Mouse (Mus musculus): ENCODE data around the gene Olfr1177-ps.

The Olfr1177-ps gene

DNA sequence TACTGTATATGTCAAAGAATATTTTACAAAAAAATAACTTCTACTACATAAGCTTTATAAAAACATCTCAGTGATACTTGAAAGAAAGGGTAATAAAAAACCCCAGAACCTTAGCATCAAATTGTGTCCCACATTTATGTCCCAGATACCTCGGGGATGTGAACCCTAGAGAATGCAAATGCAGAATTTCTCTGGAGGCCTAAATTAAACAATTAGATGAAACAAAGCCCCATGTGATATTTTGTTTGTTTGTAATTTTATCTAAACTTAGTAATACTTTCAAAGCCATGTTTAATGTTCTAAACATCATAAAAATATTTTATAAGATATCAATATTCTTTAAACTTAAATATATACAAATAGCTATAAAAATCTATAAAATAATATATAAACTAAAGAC, at the start of gene Olfr1177-ps:
TSS of gene Olfr1177-ps (minus strand) at position 101 of the 400 bp plus-strand sequence.
- DNase-seq (ENCODE audit: low read depth), result no peak

DNA sequence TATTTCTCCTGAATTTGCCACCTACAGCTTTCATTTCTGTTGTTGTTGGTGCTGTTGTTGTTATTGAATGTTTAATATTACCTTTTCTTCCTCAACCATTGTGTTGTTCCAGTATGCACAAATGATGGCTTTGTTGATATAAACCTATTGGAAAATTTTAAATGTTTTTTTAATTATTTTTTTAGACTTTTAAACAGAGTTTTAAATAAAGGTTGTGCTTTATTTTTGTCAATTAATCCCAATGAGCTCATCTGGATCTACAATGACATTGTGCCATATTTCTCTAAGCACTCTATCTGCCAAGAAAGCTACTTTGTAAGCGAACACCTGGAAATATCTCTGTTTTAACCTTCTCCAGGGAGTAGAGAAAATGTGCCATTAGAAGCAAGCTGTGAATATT, 40.5 kb upstream of the Olfr1177-ps start, which contains the start of gene Olfr1178:
TSS of gene Olfr1178 (plus strand) at position 301 of the 400 bp plus-strand sequence.
- DNase-seq (ENCODE audit: low read depth), result no peak

DNA sequence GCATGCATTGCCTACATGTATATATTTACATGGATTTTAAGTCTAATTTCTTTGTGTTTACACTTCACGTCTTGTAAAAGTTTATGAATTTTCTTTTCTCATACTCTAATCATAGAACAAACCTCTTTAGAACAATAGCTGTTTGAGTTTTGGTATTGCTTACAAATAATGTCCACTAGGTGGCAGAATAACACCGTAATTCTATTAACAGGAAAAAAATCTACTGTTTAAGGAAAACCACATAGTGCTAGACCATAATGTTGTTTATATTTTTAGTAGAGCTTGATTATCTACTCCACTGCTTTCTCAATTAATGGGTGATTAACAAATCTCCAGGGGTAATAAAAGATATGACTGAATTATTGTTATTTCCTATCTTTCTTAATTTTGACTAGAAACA, 10.0 kb upstream of the Olfr1177-ps start:
- peak; percentile 14 for DNase-seq (ENCODE audit: low read depth)

DNA sequence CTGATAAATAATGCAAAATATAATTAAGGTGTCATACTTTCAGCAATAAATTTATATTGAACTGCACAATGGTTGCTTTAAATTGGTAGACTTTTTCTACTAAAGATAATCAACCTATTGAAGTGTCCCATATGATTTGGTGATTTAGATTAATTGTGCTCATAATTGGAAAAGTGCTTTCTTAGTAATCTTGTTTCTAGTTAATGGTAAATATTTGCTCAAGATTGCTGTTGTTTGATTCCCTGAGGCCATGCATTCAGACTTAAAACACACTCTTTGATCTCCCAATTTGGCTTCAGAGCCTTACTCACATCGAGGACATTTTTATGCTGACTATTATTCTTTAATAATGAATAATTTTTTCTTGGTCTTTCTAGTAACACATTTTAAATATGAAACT, 9.9 kb downstream of the Olfr1177-ps start, which contains the start of gene Olfr1176:
TSS of gene Olfr1176 (plus strand) at position 301 of the 400 bp plus-strand sequence.
- DNase-seq (ENCODE audit: low read depth), result no peak

DNA sequence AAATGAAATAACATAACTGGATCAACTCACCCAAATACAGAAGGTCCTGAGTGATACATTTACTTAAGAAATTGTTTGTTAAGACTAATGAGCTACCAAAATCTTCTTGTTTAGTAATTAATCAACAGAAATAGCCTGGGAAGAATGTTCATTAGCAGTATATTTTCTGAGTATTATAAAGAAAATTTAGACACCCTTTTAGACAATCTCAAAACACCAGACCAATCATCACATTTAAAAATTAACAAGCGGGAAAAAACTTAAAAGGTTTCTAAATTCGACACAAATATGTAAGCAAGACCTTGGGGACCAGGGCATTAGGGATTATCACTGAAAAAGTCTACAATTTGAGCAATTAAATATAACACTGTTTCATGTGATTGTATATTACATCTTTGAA, 19.2 kb downstream of the Olfr1177-ps start, which contains the start of gene Olfr1175-ps:
TSS of gene Olfr1175-ps (minus strand) at position 101 of the 400 bp plus-strand sequence.
- no peak for DNase-seq (ENCODE audit: low read depth)

DNA sequence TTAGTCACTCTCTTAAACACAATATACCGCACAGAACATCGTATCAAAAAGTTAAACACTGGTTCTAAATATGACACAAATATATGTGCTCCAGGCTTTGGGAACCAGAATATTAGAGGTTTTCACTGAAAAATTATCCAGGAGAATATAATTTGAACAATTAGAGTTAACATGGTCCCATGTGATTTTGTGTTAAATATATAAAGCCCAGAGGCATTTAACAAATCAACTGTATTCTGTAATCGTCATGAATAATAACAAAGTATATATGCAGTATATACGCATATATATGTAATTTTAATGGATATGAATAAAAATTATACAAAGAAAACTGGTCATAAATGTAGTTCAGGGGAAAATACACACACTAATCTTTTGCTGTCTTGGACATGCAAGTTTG, 31.3 kb downstream of the Olfr1177-ps start, which contains the start of gene Olfr1174-ps:
TSS of gene Olfr1174-ps (minus strand) at position 101 of the 400 bp plus-strand sequence.
- DNase-seq (ENCODE audit: low read depth), result no peak
